Mouse (Mus musculus) erythroblast, embryonic 14.5 days (primary cell): Measurements from ENCODE around the gene Ccdc153.

Source experiments
- GATA1 ChIP-seq: IDR thresholded peaks from 2 replicates; pipeline ENCODE4 v1.6.1; 2012; ENCODE audit warnings: low read length, inconsistent platforms, mixed read lengths
- TAL1 ChIP-seq: IDR thresholded peaks from 3 replicates; pipeline ENCODE4 v1.6.1; 2012; ENCODE audit warnings: low read length, inconsistent platforms, mixed read lengths

DNA sequence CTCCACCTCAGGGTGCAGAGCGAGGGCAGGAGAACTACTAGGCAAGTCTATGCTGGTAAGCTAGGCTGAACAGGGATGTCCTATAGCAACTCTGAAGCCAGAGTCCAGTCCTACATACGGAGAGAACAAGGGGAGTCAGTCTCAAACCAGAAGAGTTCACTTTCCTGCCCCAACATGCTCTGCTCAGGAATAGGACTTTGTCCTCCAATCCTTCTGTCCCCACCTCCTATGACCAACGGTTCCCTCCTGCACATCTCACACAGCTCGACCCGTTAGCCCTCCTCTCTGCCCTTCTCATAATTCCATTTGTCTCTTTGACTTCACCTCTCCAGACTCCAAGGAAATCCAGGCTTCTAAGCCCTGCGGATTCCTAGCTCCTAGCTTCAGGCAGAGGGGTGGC, 7.4 kb downstream of the Ccdc153 start:
- TF ChIP-seq GATA1 (no peak), TAL1 (no peak)
